Mouse (Mus musculus) midbrain, embryonic 15.5 days (tissue): ENCODE results near the gene Sfxn5. TPM values are rescaled to one million over a fixed set of nuclear protein-coding genes. Genes with fewer than 3 reads are reported as not detected.

Experiments used
- ATAC-seq: fragments of 200-750 bp; cut with Nextera tagmentation; replicated peaks from 2 replicates; pipeline ENCODE4 v1.8.0; 2017; ENCODE audit warnings: moderate TSS enrichment
- H3K27ac ChIP-seq: fragments of 300-500 bp; sonication (generic); 2 replicates; pipeline ENCODE4 v1.5.1; 2015; ENCODE audit warnings: mild to moderate bottlenecking, inconsistent platforms
- H3K27me3 ChIP-seq: fragments of 300-500 bp; sonication (generic); replicated peaks from 2 replicates; pipeline ENCODE4 v1.6.1; 2015; ENCODE audit warnings: inconsistent platforms
- H3K36me3 ChIP-seq: fragments of 300-500 bp; sonication (generic); replicated peaks from 2 replicates; pipeline ENCODE4 v1.6.1; 2015; ENCODE audit warnings: inconsistent platforms
- H3K4me1 ChIP-seq: fragments of 300-500 bp; sonication (generic); 2 replicates; pipeline ENCODE4 v1.6.1; 2015; ENCODE audit warnings: inconsistent platforms
- H3K4me2 ChIP-seq: fragments of 300-500 bp; sonication (generic); 2 replicates; pipeline ENCODE4 v1.6.1; 2015; ENCODE audit warnings: inconsistent platforms, mild to moderate bottlenecking, moderate library complexity
- H3K4me3 ChIP-seq: fragments of 300-500 bp; sonication (generic); 2 replicates; pipeline ENCODE4 v1.5.1; 2015; ENCODE audit warnings: mild to moderate bottlenecking, inconsistent platforms
- H3K9ac ChIP-seq: fragments of 300-500 bp; sonication (generic); 2 replicates; pipeline ENCODE4 v1.6.1; 2015; ENCODE audit warnings: mild to moderate bottlenecking, inconsistent platforms
- H3K9me3 ChIP-seq: fragments of 300-500 bp; sonication (generic); 2 replicates; pipeline ENCODE4 v1.6.1; 2016; ENCODE audit warnings: inconsistent platforms
- WGBS: fragments of 180-500 bp; shearing (Covaris S2); methylation state at CpG from one replicate; pipeline ENCODE4 v1.1.7; 2015; ENCODE audit warnings: mixed read lengths; 5-methylcytosine and 5-hydroxymethylcytosine counted together
- polyA plus RNA-seq: library from polyadenylated mRNA; unstranded; fragments of >200 nt; fragmentation: Nextera tagmentation; extraction: Ambion mirVana; gene quantifications from 2 replicates; pipeline ENCODE4 v1.2.1, GENCODE M21; 2015

Gene Sfxn5
- polyA plus RNA-seq, 1 experiment from 2014 or later: 26.0 TPM

GRCm38 (mm10) chr6:85373066-85373860 lies 40.0 kb upstream of the Sfxn5 start:
- H3K27ac ChIP-seq: no peak overlapping the region; the same call in 1 of the 2 replicates
- peaks cover 28% of the 10 kb centered on the region for H3K4me1 ChIP-seq
- H3K27me3 ChIP-seq: no peaks in the 10 kb centered on the region; the same call in 1 of the 2 replicates
- H3K36me3 ChIP-seq: no peaks in the 10 kb centered on the region
- H3K4me2 ChIP-seq: peak overlapping the region; percentile 85
- H3K9ac ChIP-seq: peak overlapping the region; percentile 86
- 87% methylated on average over 10 of the region's 10 CpGs for WGBS
- ATAC-seq: no peak
- peak overlapping the region; percentile 88 for H3K4me3 ChIP-seq
- no peaks in the 10 kb centered on the region for H3K9me3 ChIP-seq

GRCm38 (mm10) chr6:85372496-85372895 lies 39.3 kb upstream of the Sfxn5 start:
- no peak overlapping the region for H3K9ac ChIP-seq
- peak overlapping the region; percentile 85 for H3K4me2 ChIP-seq
- H3K9me3 ChIP-seq: no peaks in the 10 kb centered on the region
- ATAC-seq: no peak
- H3K27ac ChIP-seq: no peak overlapping the region
- peaks cover 28% of the 10 kb centered on the region for H3K4me1 ChIP-seq
- H3K4me3 ChIP-seq: peak overlapping the region; percentile 88
- no peaks in the 10 kb centered on the region for H3K36me3 ChIP-seq
- 89% methylated on average over 2 of the region's 2 CpGs for WGBS
- H3K27me3 ChIP-seq: no peaks in the 10 kb centered on the region; the same call in 1 of the 2 replicates

GRCm38 (mm10) chr6:85371859-85372405 lies 38.7 kb upstream of the Sfxn5 start:
- Histone ChIP-seq H3K9me3 (no peaks in the 10 kb centered on the region), H3K36me3 (no peaks in the 10 kb centered on the region), H3K9ac (no peak overlapping the region), H3K4me2 (peak overlapping the region; percentile 85), H3K27ac (no peak overlapping the region), H3K4me3 (no peak overlapping the region; the same call in 1 of the 2 replicates), H3K4me1 (peaks cover 28% of the 10 kb centered on the region), H3K27me3 (no peaks in the 10 kb centered on the region; the same call in 1 of the 2 replicates)
- WGBS: 84% methylated on average over 6 of the region's 6 CpGs
- no peak for ATAC-seq

- ATAC-seq: no peak
- Histone ChIP-seq H3K27ac (no peak overlapping the region), H3K4me1 (peaks cover 32% of the 10 kb centered on the region), H3K4me2 (no peak overlapping the region), H3K27me3 (no peaks in the 10 kb centered on the region; the same call in 1 of the 2 replicates), H3K9me3 (no peaks in the 10 kb centered on the region), H3K4me3 (no peak overlapping the region), H3K36me3 (no peaks in the 10 kb centered on the region), H3K9ac (no peak overlapping the region)
- 94% methylated on average over 9 of the region's 9 CpGs for WGBS
Observed at GRCm38 (mm10) chr6:85370666-85371430, 37.6 kb upstream of the Sfxn5 start.

- 88% methylated on average over 5 of the region's 5 CpGs for WGBS
- Histone ChIP-seq H3K4me2 (no peak overlapping the region), H3K4me3 (no peak overlapping the region), H3K4me1 (peaks cover 32% of the 10 kb centered on the region), H3K9ac (no peak overlapping the region), H3K36me3 (no peaks in the 10 kb centered on the region), H3K27ac (no peak overlapping the region), H3K27me3 (no peaks in the 10 kb centered on the region), H3K9me3 (no peaks in the 10 kb centered on the region)
- no peak for ATAC-seq
Observed at GRCm38 (mm10) chr6:85370041-85370440, 36.8 kb upstream of the Sfxn5 start.

- WGBS: 89% methylated on average over 5 of the region's 5 CpGs
- Histone ChIP-seq H3K4me3 (no peak overlapping the region), H3K4me1 (peaks cover 32% of the 10 kb centered on the region), H3K27me3 (no peaks in the 10 kb centered on the region), H3K9ac (no peak overlapping the region), H3K36me3 (no peaks in the 10 kb centered on the region), H3K27ac (no peak overlapping the region), H3K4me2 (no peak overlapping the region), H3K9me3 (no peaks in the 10 kb centered on the region)
- no peak for ATAC-seq
Observed at GRCm38 (mm10) chr6:85369181-85369860, 36.1 kb upstream of the Sfxn5 start.

- no peaks in the 10 kb centered on the region for H3K9me3 ChIP-seq
- WGBS: 78% methylated on average over 5 of the region's 5 CpGs
- no peak overlapping the region for H3K27ac ChIP-seq
- H3K9ac ChIP-seq: no peak overlapping the region
- no peaks in the 10 kb centered on the region for H3K36me3 ChIP-seq
- no peak for ATAC-seq
- H3K4me2 ChIP-seq: no peak overlapping the region
- H3K4me3 ChIP-seq: no peak overlapping the region
- H3K27me3 ChIP-seq: no peaks in the 10 kb centered on the region
- peaks cover 29% of the 10 kb centered on the region for H3K4me1 ChIP-seq
Observed at GRCm38 (mm10) chr6:85368722-85369121, 35.5 kb upstream of the Sfxn5 start.

- Histone ChIP-seq H3K9me3 (no peaks in the 10 kb centered on the region), H3K36me3 (no peaks in the 10 kb centered on the region), H3K4me2 (no peak overlapping the region), H3K27ac (no peak overlapping the region), H3K9ac (no peak overlapping the region), H3K4me1 (peaks cover 24% of the 10 kb centered on the region), H3K4me3 (no peak overlapping the region), H3K27me3 (no peaks in the 10 kb centered on the region)
- WGBS: 90% methylated on average over 1 of the region's 1 CpGs
- ATAC-seq: no peak
Observed at GRCm38 (mm10) chr6:85368166-85368565, 34.9 kb upstream of the Sfxn5 start.

- Histone ChIP-seq H3K4me3 (no peak overlapping the region), H3K4me2 (no peak overlapping the region), H3K9me3 (no peaks in the 10 kb centered on the region), H3K36me3 (no peaks in the 10 kb centered on the region), H3K9ac (no peak overlapping the region), H3K27ac (no peak overlapping the region), H3K4me1 (peaks cover 8% of the 10 kb centered on the region), H3K27me3 (no peaks in the 10 kb centered on the region)
- no peak for ATAC-seq
- WGBS: 56% methylated on average over 1 of the region's 1 CpGs
Observed at GRCm38 (mm10) chr6:85366387-85366786, 33.2 kb upstream of the Sfxn5 start.

GRCm38 (mm10) chr6:85364439-85364838 lies 31.2 kb upstream of the Sfxn5 start:
- Histone ChIP-seq H3K36me3 (no peaks in the 10 kb centered on the region), H3K4me1 (peaks cover 4% of the 10 kb centered on the region), H3K27me3 (no peaks in the 10 kb centered on the region), H3K9ac (no peak overlapping the region), H3K4me3 (no peak overlapping the region), H3K9me3 (no peaks in the 10 kb centered on the region), H3K27ac (no peak overlapping the region), H3K4me2 (no peak overlapping the region)
- 77% methylated on average over 5 of the region's 5 CpGs for WGBS
- ATAC-seq: no peak

GRCm38 (mm10) chr6:85363906-85364260 lies 30.7 kb upstream of the Sfxn5 start:
- Histone ChIP-seq H3K4me2 (no peak overlapping the region), H3K9me3 (no peaks in the 10 kb centered on the region), H3K4me3 (no peak overlapping the region), H3K9ac (no peak overlapping the region), H3K4me1 (peaks cover 4% of the 10 kb centered on the region), H3K27me3 (no peaks in the 10 kb centered on the region), H3K27ac (no peak overlapping the region), H3K36me3 (no peaks in the 10 kb centered on the region)
- 88% methylated on average over 4 of the region's 4 CpGs for WGBS
- no peak for ATAC-seq
